Mouse (Mus musculus) CH12.LX (cell line): ENCODE results near the gene Flt1. TPM values are rescaled to one million over a fixed set of nuclear protein-coding genes. Genes with fewer than 3 reads are reported as not detected.

Experiments used
- DNase-seq: peaks from one replicate; pipeline ENCODE4 v3.0.0-alpha.2; 2013; ENCODE audit errors: extremely low read depth
- H3K27ac ChIP-seq: 2 replicates; pipeline ENCODE4 v1.5.1; 2012; ENCODE audit warnings: low read depth, mild to moderate bottlenecking, control low read depth, moderate library complexity; ENCODE audit not compliant: insufficient read depth
- H3K27me3 ChIP-seq: replicated peaks from 2 replicates; pipeline ENCODE3; 2012; ENCODE audit warnings: inconsistent platforms
- H3K36me3 ChIP-seq, 2 experiments: replicated peaks in 1 of 2; 2 replicates each; pipeline versions ENCODE3 to v1.6.1; 2012; ENCODE audit warnings: inconsistent platforms in 1 of 2, low read length in 1 of 2, mild to moderate bottlenecking in 1 of 2, mixed read lengths in 1 of 2, moderate library complexity in 1 of 2; ENCODE audit not compliant: control insufficient read depth in 1 of 2, insufficient read depth in 1 of 2
- H3K4me1 ChIP-seq, 2 experiments: 2 replicates each; pipeline ENCODE4 v1.6.1; 2012; ENCODE audit warnings: inconsistent platforms in 1 of 2, moderate library complexity in 1 of 2; ENCODE audit not compliant: insufficient read depth in 2 of 2, control insufficient read depth in 1 of 2
- H3K4me2 ChIP-seq: 2 replicates; pipeline ENCODE4 v1.6.1; 2012; ENCODE audit warnings: low read depth, mild to moderate bottlenecking, control low read depth; ENCODE audit not compliant: poor library complexity, insufficient read depth, severe bottlenecking
- H3K4me3 ChIP-seq, 3 experiments: fragments of 150-350 bp in 1 of 3; sonication (generic) in 1 of 3; replicated peaks in 1 of 3; 2 replicates each; pipeline versions ENCODE3 to v1.5.1; 2011 to 2012; ENCODE audit warnings: low read depth in 2 of 3, low read length in 2 of 3, mild to moderate bottlenecking in 2 of 3, moderate library complexity in 2 of 3, control low read depth in 1 of 3, improper control_type of control experiment in 1 of 3, inconsistent platforms in 1 of 3, mixed read lengths in 1 of 3; ENCODE audit not compliant: poor library complexity in 1 of 3
- H3K79me2 ChIP-seq: replicated peaks from 2 replicates; pipeline ENCODE4 v1.6.1; 2012; ENCODE audit warnings: mild to moderate bottlenecking, moderate library complexity; ENCODE audit not compliant: control insufficient read depth, poor library complexity, insufficient read depth, severe bottlenecking; ENCODE audit errors: extremely low read depth
- H3K9ac ChIP-seq: 2 replicates; pipeline ENCODE4 v1.6.1; 2012; ENCODE audit warnings: low read depth, mild to moderate bottlenecking, control low read depth, moderate library complexity; ENCODE audit not compliant: insufficient read depth
- H3K9me3 ChIP-seq: replicated peaks from 2 replicates; pipeline ENCODE3; 2012; ENCODE audit warnings: low read length, inconsistent platforms, mixed read lengths
- BHLHE40 ChIP-seq: IDR thresholded peaks from 2 replicates; pipeline ENCODE4 v1.6.1; 2011; ENCODE audit warnings: mild to moderate bottlenecking, low read depth, low read length, improper control_type of control experiment
- CHD1 ChIP-seq: IDR thresholded peaks from 2 replicates; pipeline ENCODE4 v1.6.1; 2012; ENCODE audit warnings: low read depth, low read length, improper control_type of control experiment, inconsistent platforms
- E2F4 ChIP-seq: IDR thresholded peaks from 2 replicates; pipeline ENCODE4 v1.6.1; 2011; ENCODE audit warnings: low read depth, low read length, improper control_type of control experiment; ENCODE audit not compliant: insufficient replicate concordance
- ELF1 ChIP-seq: IDR thresholded peaks from 2 replicates; pipeline ENCODE4 v1.6.1; 2014; ENCODE audit warnings: low read depth, mild to moderate bottlenecking, inconsistent platforms, low read length, improper control_type of control experiment
- EP300 ChIP-seq: IDR thresholded peaks from 2 replicates; pipeline ENCODE4 v1.6.1; 2011; ENCODE audit warnings: low read length, improper control_type of control experiment
- GABPA ChIP-seq: IDR thresholded peaks from 2 replicates; pipeline ENCODE4 v1.6.1; 2012; ENCODE audit warnings: low read depth, low read length, improper control_type of control experiment, inconsistent platforms; ENCODE audit not compliant: insufficient replicate concordance
- HCFC1 ChIP-seq: IDR thresholded peaks from 2 replicates; pipeline ENCODE4 v1.6.1; 2012; ENCODE audit warnings: low read depth, mild to moderate bottlenecking, inconsistent platforms, low read length, improper control_type of control experiment
- IRF4 ChIP-seq: IDR thresholded peaks from 2 replicates; pipeline ENCODE4 v1.6.1; 2014; ENCODE audit warnings: low read depth, mild to moderate bottlenecking, inconsistent platforms, low read length, improper control_type of control experiment
- JUND ChIP-seq: conservative IDR thresholded peaks from 2 replicates; pipeline ENCODE4 v1.6.1; 2011; ENCODE audit warnings: low read depth, low read length, improper control_type of control experiment
- KAT2A ChIP-seq: IDR thresholded peaks from 2 replicates; pipeline ENCODE4 v1.6.1; 2012; ENCODE audit warnings: low read length, improper control_type of control experiment, inconsistent platforms; ENCODE audit not compliant: insufficient replicate concordance
- MAX ChIP-seq: IDR thresholded peaks from 2 replicates; pipeline ENCODE4 v1.6.1; 2011; ENCODE audit warnings: low read length, improper control_type of control experiment
- MAZ ChIP-seq: IDR thresholded peaks from 2 replicates; pipeline ENCODE4 v1.6.1; 2012; ENCODE audit warnings: low read depth, mild to moderate bottlenecking, inconsistent platforms, low read length, improper control_type of control experiment, moderate library complexity
- MEF2A ChIP-seq: IDR thresholded peaks from 2 replicates; pipeline ENCODE4 v1.6.1; 2014; ENCODE audit warnings: low read depth, mild to moderate bottlenecking, inconsistent platforms, low read length, improper control_type of control experiment, borderline replicate concordance
- NRF1 ChIP-seq: IDR thresholded peaks from 2 replicates; pipeline ENCODE4 v1.6.1; 2014; ENCODE audit warnings: low read depth, mild to moderate bottlenecking, inconsistent platforms, low read length, improper control_type of control experiment, moderate library complexity
- POLR2A ChIP-seq: IDR thresholded peaks from 2 replicates; pipeline ENCODE4 v1.6.1; 2011; ENCODE audit warnings: low read depth, mild to moderate bottlenecking, improper control_type of control experiment, low read length
- POLR2AphosphoS2 ChIP-seq: IDR thresholded peaks from 2 replicates; pipeline ENCODE4 v1.6.1; 2011; ENCODE audit warnings: low read depth, low read length, improper control_type of control experiment
- RAD21 ChIP-seq: IDR thresholded peaks from 2 replicates; pipeline ENCODE4 v1.6.1; 2011; ENCODE audit warnings: low read depth, mild to moderate bottlenecking, low read length, improper control_type of control experiment, moderate library complexity
- RCOR1 ChIP-seq: conservative IDR thresholded peaks from 2 replicates; pipeline ENCODE4 v1.6.1; 2012; ENCODE audit warnings: low read depth, mild to moderate bottlenecking, inconsistent platforms, low read length, improper control_type of control experiment
- SMC3 ChIP-seq: IDR thresholded peaks from 2 replicates; pipeline ENCODE4 v1.6.1; 2011; ENCODE audit warnings: low read depth, low read length, improper control_type of control experiment
- TBP ChIP-seq: conservative IDR thresholded peaks from 2 replicates; pipeline ENCODE4 v1.6.1; 2011; ENCODE audit warnings: low read depth, low read length, improper control_type of control experiment
- TCF12 ChIP-seq: IDR thresholded peaks from 2 replicates; pipeline ENCODE4 v1.6.1; 2014; ENCODE audit warnings: low read depth, mild to moderate bottlenecking, inconsistent platforms, low read length, improper control_type of control experiment
- UBTF ChIP-seq: IDR thresholded peaks from 2 replicates; pipeline ENCODE4 v1.6.1; 2012; ENCODE audit warnings: low read depth, mild to moderate bottlenecking, inconsistent platforms, low read length, improper control_type of control experiment, moderate library complexity
- USF1 ChIP-seq: IDR thresholded peaks from 2 replicates; pipeline ENCODE4 v1.6.1; 2014; ENCODE audit warnings: low read depth, mild to moderate bottlenecking, inconsistent platforms, low read length, improper control_type of control experiment
- USF2 ChIP-seq: conservative IDR thresholded peaks from 2 replicates; pipeline ENCODE4 v1.6.1; 2011; ENCODE audit warnings: low read depth, low read length, improper control_type of control experiment
- ZC3H11A ChIP-seq: IDR thresholded peaks from 2 replicates; pipeline ENCODE4 v1.6.1; 2012; ENCODE audit warnings: low read depth, mild to moderate bottlenecking, inconsistent platforms, low read length, improper control_type of control experiment
- ZKSCAN1 ChIP-seq: IDR thresholded peaks from 2 replicates; pipeline ENCODE4 v1.6.1; 2012; ENCODE audit warnings: low read depth, inconsistent platforms, low read length, improper control_type of control experiment, borderline replicate concordance
- ZNF384 ChIP-seq: IDR thresholded peaks from 2 replicates; pipeline ENCODE4 v1.6.1; 2012; ENCODE audit warnings: low read depth, low read length, improper control_type of control experiment, inconsistent platforms
- dilution Hi-C: fragments of 300-500 bp; cut with MboI; formaldehyde crosslinking; loops from 2 replicates; pipeline ENCODE4 v1.14.3; 2020; ENCODE audit warnings: low sequenced_read_pairs; ENCODE audit not compliant: extremely low pct_unique_long_range_greater_than_20kb, extremely low pct_ligation_motif_present
- in situ Hi-C: fragments of 300-500 bp; cut with MboI; formaldehyde crosslinking; loops from 3 replicates; pipeline ENCODE4 v1.14.3; 2019; ENCODE audit warnings: low sequenced_read_pairs, low pct_ligation_motif_present, low pct_unique_long_range_greater_than_20kb, mixed read lengths
- polyA plus RNA-seq: library from polyadenylated mRNA; unstranded; fragments of >175 nt; gene quantifications from 2 replicates; pipeline ENCODE4 v1.2.1, GENCODE M21; 2012; ENCODE audit warnings: low read depth; ENCODE audit not compliant: insufficient read length
- total RNA-seq, 2 experiments: library from RNA; depleted of rRNA; stranded (reverse); fragments of 300-350 nt in 1 of 2; fragments of >200 nt in 1 of 2; gene quantifications; 2 replicates each; pipeline ENCODE4 v1.2.3; 2012 to 2014

The Flt1 gene
- total and polyA plus RNA-seq, 3 experiments, result 0.27 to 0.94 (median 0.47) TPM

GRCm38 (mm10) chr5:147645001-147645645, 80.7 kb downstream of the Flt1 start:
- no peak for TF ChIP-seq HCFC1
- TF ChIP-seq TCF12, result no peak
- TF ChIP-seq IRF4, result no peak
- TF ChIP-seq ZC3H11A, result no peak
- TF ChIP-seq USF1, result no peak
- no peak for TF ChIP-seq POLR2AphosphoS2
- no peak for TF ChIP-seq BHLHE40
- no peak for TF ChIP-seq RCOR1
- no peak for TF ChIP-seq ZKSCAN1
- TF ChIP-seq ELF1, result no peak
- TF ChIP-seq EP300, result no peak
- no peak for TF ChIP-seq USF2
- no peak for TF ChIP-seq GABPA
- TF ChIP-seq POLR2A, result no peak
- TF ChIP-seq CHD1, result no peak
- no peak for TF ChIP-seq NRF1
- H3K4me3 ChIP-seq, result no peak overlapping the region
- no peaks in the 10 kb centered on the region for H3K36me3 ChIP-seq
- H3K79me2 ChIP-seq, result no peaks in the 10 kb centered on the region
- no peaks in the 10 kb centered on the region for H3K9me3 ChIP-seq
- H3K4me1 ChIP-seq, result no peaks in the 10 kb centered on the region
- no peak overlapping the region for H3K9ac ChIP-seq
- in situ Hi-C loops (no loop called here), dilution Hi-C loops (no loop called here)
- DNase-seq, result no peak
- no peak overlapping the region for H3K27ac ChIP-seq
- H3K27me3 ChIP-seq, result no peaks in the 10 kb centered on the region
- no peak overlapping the region for H3K4me2 ChIP-seq

DNA sequence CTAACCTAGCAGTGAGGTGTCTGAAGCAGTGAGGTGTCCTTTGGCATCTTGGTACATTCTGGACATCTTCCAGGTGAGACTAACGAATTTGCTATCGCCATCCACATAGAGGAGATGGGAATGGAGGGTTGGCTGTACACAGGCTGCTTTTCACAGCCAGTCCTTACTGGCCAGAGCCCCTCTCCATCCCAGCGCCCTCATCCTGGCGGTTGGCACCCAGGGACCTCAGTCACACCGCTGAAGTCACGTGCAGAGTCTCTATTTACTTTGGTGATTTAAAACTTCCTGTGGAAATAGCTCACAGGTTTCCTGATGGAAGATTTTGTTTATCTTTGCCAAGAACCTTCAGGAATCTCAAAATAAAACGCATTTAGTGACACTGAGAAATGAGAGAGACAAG, 84.4 kb downstream of the Flt1 start:
- TF ChIP-seq ZNF384, result no peak
- TF ChIP-seq HCFC1, result no peak
- no peak for TF ChIP-seq UBTF
- no peak for TF ChIP-seq BHLHE40
- no peak for TF ChIP-seq MAZ
- TF ChIP-seq KAT2A, result no peak
- TF ChIP-seq CHD1, result no peak
- no peak for TF ChIP-seq GABPA
- no peak for TF ChIP-seq RAD21
- TF ChIP-seq SMC3, result no peak
- no peak for TF ChIP-seq MAX
- no peak for TF ChIP-seq MEF2A
- no peak for TF ChIP-seq POLR2A
- TF ChIP-seq E2F4, result no peak
- no peak for TF ChIP-seq NRF1
- TF ChIP-seq TBP, result no peak
- TF ChIP-seq USF2, result no peak
- TF ChIP-seq USF1, result no peak
- TF ChIP-seq JUND, result no peak
- TF ChIP-seq, all 38 proteins: peak for 0
- DNase-seq, result no peak
- Histone ChIP-seq H3K9me3 (no peaks in the 10 kb centered on the region), H3K36me3 (no peaks in the 10 kb centered on the region), H3K27me3 (no peaks in the 10 kb centered on the region), H3K27ac (no peak overlapping the region), H3K9ac (no peak overlapping the region), H3K79me2 (no peaks in the 10 kb centered on the region), H3K4me1 (no peaks in the 10 kb centered on the region), H3K4me2 (no peak overlapping the region), H3K4me3 (no peak overlapping the region)
- in situ Hi-C loops, result no loop called here
- dilution Hi-C loops, result no loop called here
